Mouse (Mus musculus): ENCODE measurements around the gene Gjd3.

GRCm38 (mm10) chr11:98939084-98939952 is 43.5 kb downstream of the Gjd3 start:
- no peak for TF ChIP-seq CTCF (IDR thresholded peaks at IDR 0.05; ENCODE audit: extremely low read depth, insufficient read depth, low read length)
- TF ChIP-seq POLR2A (IDR thresholded peaks at IDR 0.05; ENCODE audit: extremely low read depth, insufficient read depth, low read length): no peak

Data from cortical plate, adult 2 months (tissue).